1 mouse cellular context compared by ENCODE assay signal in the genomic region with DNA sequence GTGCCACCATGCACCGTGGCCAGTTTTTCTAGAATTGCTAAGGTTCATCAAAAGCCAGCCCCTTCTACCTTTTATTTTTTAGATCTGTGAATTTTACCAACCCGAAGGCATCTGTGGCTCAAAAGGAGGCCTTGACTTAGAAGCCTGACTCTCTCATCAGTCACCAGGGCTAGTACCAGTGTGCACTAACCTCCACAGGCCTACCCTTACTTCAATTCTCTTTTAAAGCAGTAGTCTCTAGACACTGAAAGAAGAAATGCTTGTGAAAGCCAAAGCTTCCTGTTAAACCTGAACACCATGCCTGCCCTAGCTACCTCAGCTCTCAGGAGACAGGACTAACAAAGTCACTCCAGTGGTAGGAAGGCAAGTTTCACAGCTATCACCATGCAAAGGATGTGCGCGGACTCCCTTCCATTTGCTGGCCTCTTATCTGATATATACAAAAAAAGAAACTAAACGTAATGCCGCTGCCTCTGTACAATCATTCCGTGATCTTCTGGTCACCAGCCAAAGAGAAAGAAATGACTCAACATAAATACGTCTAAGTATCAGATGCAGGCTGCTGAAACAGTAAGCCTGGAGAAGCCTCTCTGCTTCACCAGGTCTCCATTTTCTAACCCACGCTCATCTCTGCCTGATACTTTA.
TF ChIP-seq lines count a peak whose summit lies in the region.

No protein-coding gene starts in this region.

TF ChIP-seq in CH12.LX, 34 proteins besides CTCF, POLR2A, EP300 and RAD21 (continued from another document):
- TF ChIP-seq IRF4 (IDR thresholded peaks at IDR 0.05; ENCODE audit: low read depth, low read length) (peak; percentile 100), JUND (conservative IDR thresholded peaks at IDR 0.05; ENCODE audit: low read depth, low read length) (peak; percentile 100), MAFK (IDR thresholded peaks at IDR 0.05; ENCODE audit: insufficient replicate concordance, low read length) (peak; percentile 93), SMC3 (IDR thresholded peaks at IDR 0.05; ENCODE audit: low read depth, low read length) (peak; percentile 50), ELF1 (IDR thresholded peaks at IDR 0.05; ENCODE audit: low read depth, low read length) (peak; percentile 63; the same call in 1 of the 2 replicates), MAX (IDR thresholded peaks at IDR 0.05; ENCODE audit: low read length) (peak; percentile 89), NRF1 (IDR thresholded peaks at IDR 0.05; ENCODE audit: low read depth, low read length) (peak; percentile 47; the same call in 1 of the 2 replicates), POLR2AphosphoS2 (IDR thresholded peaks at IDR 0.05; ENCODE audit: low read depth, low read length) (peak; percentile 33; the same call in 1 of the 2 replicates), MEF2A (IDR thresholded peaks at IDR 0.05; ENCODE audit: borderline replicate concordance, low read depth, low read length) (peak; percentile 100), ZKSCAN1 (IDR thresholded peaks at IDR 0.05; ENCODE audit: borderline replicate concordance, low read depth, low read length) (no peak), ZMIZ1 (IDR thresholded peaks at IDR 0.05; ENCODE audit: low read depth, low read length) (peak; percentile 64; the same call in 1 of the 2 replicates), MXI1 (IDR thresholded peaks at IDR 0.05; ENCODE audit: low read depth, low read length) (peak; percentile 65), UBTF (IDR thresholded peaks at IDR 0.05; ENCODE audit: low read depth, low read length) (no peak), CHD2 (IDR thresholded peaks at IDR 0.05; ENCODE audit: low read length) (peak; percentile 95), KAT2A (IDR thresholded peaks at IDR 0.05; ENCODE audit: insufficient replicate concordance, low read length) (0 out of 2 replicates have a peak, but pooled peaks have one; percentile 51), TCF12 (IDR thresholded peaks at IDR 0.05; ENCODE audit: low read depth, low read length) (peak; percentile 98), NELFE (IDR thresholded peaks at IDR 0.05; ENCODE audit: low read depth, low read length) (peak; percentile 46; the same call in 1 of the 2 replicates), HCFC1 (IDR thresholded peaks at IDR 0.05; ENCODE audit: low read depth, low read length) (peak; percentile 68), ZNF384 (IDR thresholded peaks at IDR 0.05; ENCODE audit: low read depth, low read length) (peak; percentile 89), RCOR1 (conservative IDR thresholded peaks at IDR 0.05; ENCODE audit: low read depth, low read length) (peak; percentile 99), USF1 (IDR thresholded peaks at IDR 0.05; ENCODE audit: low read depth, low read length) (no peak), SIN3A (IDR thresholded peaks at IDR 0.05; ENCODE audit: low read length) (peak; percentile 79), USF2 (conservative IDR thresholded peaks at IDR 0.05; ENCODE audit: low read depth, low read length) (no peak), ETS1 (conservative IDR thresholded peaks at IDR 0.05; ENCODE audit: low read depth, low read length) (peak; percentile 100), MYC (IDR thresholded peaks at IDR 0.05; ENCODE audit: low read depth, low read length) (peak; percentile 85), TBP (conservative IDR thresholded peaks at IDR 0.05; ENCODE audit: low read depth, low read length) (0 out of 2 replicates have a peak, but pooled peaks have one; percentile 59), JUN (IDR thresholded peaks at IDR 0.05; ENCODE audit: insufficient read depth, low read depth, low read length) (peak; percentile 100), E2F4 (IDR thresholded peaks at IDR 0.05; ENCODE audit: insufficient replicate concordance, low read depth, low read length) (no peak), ZC3H11A (IDR thresholded peaks at IDR 0.05; ENCODE audit: low read depth, low read length) (no peak), BHLHE40 (IDR thresholded peaks at IDR 0.05; ENCODE audit: low read depth, low read length) (peak; percentile 98)
